Mouse (Mus musculus) MEL (cell line): ENCODE data around the gene Usp15. TPM values are rescaled to one million over a fixed set of nuclear protein-coding genes. Genes with fewer than 3 reads are reported as not detected.

Experiments
- DNase-seq: peaks from one replicate; pipeline ENCODE4 v3.0.0; 2011; ENCODE audit warnings: low read depth, low spot score
- H3K27ac ChIP-seq: 2 replicates; pipeline ENCODE4 v1.5.1; 2012; ENCODE audit warnings: low read depth, mild to moderate bottlenecking, control low read depth, low read length, moderate library complexity; ENCODE audit not compliant: control insufficient read depth
- H3K27me3 ChIP-seq, 2 experiments: fragments of 150-350 bp in 1 of 2; sonication (generic) in 1 of 2; 2 replicates each; pipeline ENCODE4 v1.6.1; 2012; ENCODE audit warnings: low read length in 2 of 2, mild to moderate bottlenecking in 2 of 2, improper control_type of control experiment in 1 of 2, moderate library complexity in 1 of 2; ENCODE audit not compliant: insufficient read depth in 2 of 2, control insufficient read depth in 1 of 2
- H3K36me3 ChIP-seq, 2 experiments: 2 replicates each; pipeline ENCODE4 v1.6.1; 2012 to 2014; ENCODE audit warnings: low read length in 2 of 2, improper control_type of control experiment in 1 of 2, inconsistent platforms in 1 of 2, mild to moderate bottlenecking in 1 of 2; ENCODE audit not compliant: insufficient read depth in 2 of 2, control insufficient read depth in 1 of 2
- H3K4me1 ChIP-seq, 2 experiments: fragments of 150-350 bp in 1 of 2; sonication (generic) in 1 of 2; 2 replicates each; pipeline ENCODE4 v1.6.1; 2012; ENCODE audit warnings: low read length in 2 of 2, improper control_type of control experiment in 1 of 2, mild to moderate bottlenecking in 1 of 2; ENCODE audit not compliant: insufficient read depth in 2 of 2, control insufficient read depth in 1 of 2
- H3K4me3 ChIP-seq, 2 experiments: fragments of 150-350 bp in 1 of 2; sonication (generic) in 1 of 2; 2 replicates each; pipeline ENCODE4 v1.5.1; 2012; ENCODE audit warnings: low read depth in 2 of 2, low read length in 2 of 2, mild to moderate bottlenecking in 2 of 2, moderate library complexity in 2 of 2, control low read depth in 1 of 2, improper control_type of control experiment in 1 of 2; ENCODE audit not compliant: control insufficient read depth in 1 of 2, insufficient read depth in 1 of 2
- H3K79me2 ChIP-seq: 2 replicates; pipeline ENCODE4 v1.6.1; 2012; ENCODE audit warnings: mild to moderate bottlenecking, low read length, moderate library complexity; ENCODE audit not compliant: control insufficient read depth, poor library complexity, insufficient read depth
- H3K9ac ChIP-seq: 2 replicates; pipeline ENCODE4 v1.6.1; 2012; ENCODE audit warnings: low read depth, mild to moderate bottlenecking, control low read depth, low read length, moderate library complexity; ENCODE audit not compliant: control insufficient read depth, poor library complexity, severe bottlenecking
- H3K9me3 ChIP-seq: fragments of 150-350 bp; sonication (generic); replicated peaks from 2 replicates; pipeline ENCODE4 v1.6.1; 2012; ENCODE audit warnings: mild to moderate bottlenecking, low read length, improper control_type of control experiment, moderate library complexity; ENCODE audit not compliant: insufficient read depth
- CHD1 ChIP-seq: IDR thresholded peaks from 2 replicates; pipeline ENCODE4 v1.6.1; 2012; ENCODE audit warnings: low read depth, mild to moderate bottlenecking, inconsistent platforms, low read length, improper control_type of control experiment
- CTCF ChIP-seq, 3 experiments: IDR thresholded peaks in 2 of 3; conservative IDR thresholded peaks in 1 of 3; 2 replicates each; pipeline ENCODE4 v1.5.1; 2011 to 2012; ENCODE audit warnings: low read length in 3 of 3, low read depth in 2 of 3, mild to moderate bottlenecking in 2 of 3, improper control_type of control experiment in 1 of 3, inconsistent platforms in 1 of 3, mixed read lengths in 1 of 3, moderate library complexity in 1 of 3; ENCODE audit not compliant: control insufficient read depth in 1 of 3, insufficient read depth in 1 of 3, poor library complexity in 1 of 3, severe bottlenecking in 1 of 3
- E2F4 ChIP-seq: IDR thresholded peaks from 2 replicates; pipeline ENCODE4 v1.6.1; 2011; ENCODE audit warnings: low read depth, low read length, improper control_type of control experiment, borderline replicate concordance
- ELF1 ChIP-seq: IDR thresholded peaks from 2 replicates; pipeline ENCODE4 v1.6.1; 2014; ENCODE audit warnings: low read depth, mild to moderate bottlenecking, inconsistent platforms, low read length, improper control_type of control experiment, moderate library complexity
- EP300 ChIP-seq, 2 experiments: IDR thresholded peaks; 2 replicates each; pipeline ENCODE4 v1.6.1; 2011; ENCODE audit warnings: improper control_type of control experiment in 2 of 2, low read length in 2 of 2, low read depth in 1 of 2, mild to moderate bottlenecking in 1 of 2
- ETS1 ChIP-seq: IDR thresholded peaks from 2 replicates; pipeline ENCODE4 v1.6.1; 2012; ENCODE audit warnings: low read depth, mild to moderate bottlenecking, inconsistent platforms, low read length, improper control_type of control experiment, moderate library complexity
- GABPA ChIP-seq: IDR thresholded peaks from 2 replicates; pipeline ENCODE4 v1.6.1; 2012; ENCODE audit warnings: low read depth, mild to moderate bottlenecking, inconsistent platforms, low read length, improper control_type of control experiment, moderate library complexity
- GATA1 ChIP-seq: IDR thresholded peaks from 2 replicates; pipeline ENCODE4 v1.6.1; 2011; ENCODE audit warnings: low read depth, low read length, improper control_type of control experiment
- JUND ChIP-seq: IDR thresholded peaks from 2 replicates; pipeline ENCODE4 v1.6.1; 2011; ENCODE audit warnings: low read depth, mild to moderate bottlenecking, improper control_type of control experiment, low read length
- KAT2A ChIP-seq: conservative IDR thresholded peaks from 2 replicates; pipeline ENCODE4 v1.6.1; 2012; ENCODE audit warnings: low read depth, low read length, improper control_type of control experiment, inconsistent platforms
- MAFK ChIP-seq: IDR thresholded peaks from 2 replicates; pipeline ENCODE4 v1.6.1; 2011; ENCODE audit warnings: low read depth, mild to moderate bottlenecking, low read length, improper control_type of control experiment, borderline replicate concordance
- MAX ChIP-seq: IDR thresholded peaks from 2 replicates; pipeline ENCODE4 v1.6.1; 2011; ENCODE audit warnings: low read length, improper control_type of control experiment
- MEF2A ChIP-seq: IDR thresholded peaks from 2 replicates; pipeline ENCODE4 v1.6.1; 2014; ENCODE audit warnings: low read depth, mild to moderate bottlenecking, inconsistent platforms, low read length, improper control_type of control experiment; ENCODE audit not compliant: poor library complexity, insufficient replicate concordance, severe bottlenecking; ENCODE audit errors: extremely low read depth
- MYB ChIP-seq: IDR thresholded peaks from 2 replicates; pipeline ENCODE4 v1.6.1; 2011; ENCODE audit warnings: mild to moderate bottlenecking, low read depth, low read length, improper control_type of control experiment
- MYC ChIP-seq: IDR thresholded peaks from 2 replicates; pipeline ENCODE4 v1.6.1; 2011; ENCODE audit warnings: low read depth, mild to moderate bottlenecking, low read length, improper control_type of control experiment, moderate library complexity
- NRF1 ChIP-seq: IDR thresholded peaks from 2 replicates; pipeline ENCODE4 v1.6.1; 2014; ENCODE audit warnings: low read depth, mild to moderate bottlenecking, inconsistent platforms, low read length, improper control_type of control experiment, moderate library complexity; ENCODE audit not compliant: poor library complexity, insufficient read depth, severe bottlenecking
- POLR2A ChIP-seq, 2 experiments: IDR thresholded peaks; 2 replicates each; pipeline ENCODE4 v1.6.1; 2011 to 2012; ENCODE audit warnings: low read length in 2 of 2, mild to moderate bottlenecking in 2 of 2, control low read depth in 1 of 2, improper control_type of control experiment in 1 of 2, low read depth in 1 of 2, moderate library complexity in 1 of 2; ENCODE audit not compliant: control insufficient read depth in 1 of 2, insufficient read depth in 1 of 2, poor library complexity in 1 of 2
- POLR2AphosphoS5 ChIP-seq: IDR thresholded peaks from 2 replicates; pipeline ENCODE4 v1.6.1; 2012; ENCODE audit warnings: low read depth, borderline replicate concordance, mild to moderate bottlenecking, inconsistent platforms, low read length, moderate library complexity, mixed read lengths
- RAD21 ChIP-seq: IDR thresholded peaks from 2 replicates; pipeline ENCODE4 v1.6.1; 2011; ENCODE audit warnings: mild to moderate bottlenecking, low read depth, low read length, improper control_type of control experiment
- RCOR1 ChIP-seq: IDR thresholded peaks from 2 replicates; pipeline ENCODE4 v1.6.1; 2012; ENCODE audit warnings: low read depth, mild to moderate bottlenecking, inconsistent platforms, low read length, improper control_type of control experiment
- SIN3A ChIP-seq: IDR thresholded peaks from 2 replicates; pipeline ENCODE4 v1.6.1; 2012; ENCODE audit warnings: low read length, improper control_type of control experiment, inconsistent platforms
- SMC3 ChIP-seq: IDR thresholded peaks from 2 replicates; pipeline ENCODE4 v1.6.1; 2011; ENCODE audit warnings: low read depth, low read length, improper control_type of control experiment
- TAL1 ChIP-seq: IDR thresholded peaks from 2 replicates; pipeline ENCODE4 v1.6.1; 2012; ENCODE audit warnings: mild to moderate bottlenecking, inconsistent platforms, low read length, moderate library complexity, mixed read lengths
- TBP ChIP-seq: IDR thresholded peaks from 2 replicates; pipeline ENCODE4 v1.8.0; 2011; ENCODE audit warnings: low read depth, low read length, improper control_type of control experiment
- UBTF ChIP-seq: IDR thresholded peaks from 2 replicates; pipeline ENCODE4 v1.6.1; 2012; ENCODE audit warnings: low read depth, mild to moderate bottlenecking, inconsistent platforms, low read length, improper control_type of control experiment, moderate library complexity, borderline replicate concordance; ENCODE audit not compliant: insufficient read depth
- USF1 ChIP-seq: IDR thresholded peaks from 2 replicates; pipeline ENCODE4 v1.6.1; 2014; ENCODE audit warnings: low read depth, mild to moderate bottlenecking, inconsistent platforms, low read length, improper control_type of control experiment, moderate library complexity
- USF2 ChIP-seq, 2 experiments: IDR thresholded peaks; 2 replicates each; pipeline ENCODE4 v1.6.1; 2011 to 2012; ENCODE audit warnings: improper control_type of control experiment in 2 of 2, low read length in 2 of 2, borderline replicate concordance in 1 of 2, inconsistent platforms in 1 of 2, low read depth in 1 of 2, mild to moderate bottlenecking in 1 of 2; ENCODE audit not compliant: insufficient read depth in 1 of 2
- ZKSCAN1 ChIP-seq: IDR thresholded peaks from 2 replicates; pipeline ENCODE4 v1.6.1; 2012; ENCODE audit warnings: low read depth, mild to moderate bottlenecking, inconsistent platforms, low read length, improper control_type of control experiment, moderate library complexity
- ZMIZ1 ChIP-seq: IDR thresholded peaks from 2 replicates; pipeline ENCODE4 v1.6.1; 2012; ENCODE audit warnings: low read depth, mild to moderate bottlenecking, inconsistent platforms, low read length, improper control_type of control experiment, moderate library complexity
- ZNF384 ChIP-seq: IDR thresholded peaks from 2 replicates; pipeline ENCODE4 v1.6.1; 2012; ENCODE audit warnings: low read depth, mild to moderate bottlenecking, inconsistent platforms, low read length, improper control_type of control experiment
- polyA plus RNA-seq, 2 experiments: library from polyadenylated mRNA; stranded (reverse) in 1 of 2; unstranded in 1 of 2; fragments of >175 nt in 1 of 2; fragments of >200 nt in 1 of 2; gene quantifications; 2 replicates each; pipeline versions ENCODE4 v1.2.1 to v1.2.4; 2012; ENCODE audit warnings: low replicate concordance in 2 of 2, low read depth in 1 of 2; ENCODE audit not compliant: insufficient read length in 2 of 2, insufficient read depth in 1 of 2, missing spikeins in 1 of 2
- total RNA-seq: library from RNA; depleted of rRNA; stranded (reverse); fragments of 300-350 nt; gene quantifications from 2 replicates; pipeline ENCODE4 v1.2.3, GENCODE M21; 2012

The Usp15 gene
- total and polyA plus RNA-seq, 3 experiments = 98.2 to 150 (median 117) TPM

DNA sequence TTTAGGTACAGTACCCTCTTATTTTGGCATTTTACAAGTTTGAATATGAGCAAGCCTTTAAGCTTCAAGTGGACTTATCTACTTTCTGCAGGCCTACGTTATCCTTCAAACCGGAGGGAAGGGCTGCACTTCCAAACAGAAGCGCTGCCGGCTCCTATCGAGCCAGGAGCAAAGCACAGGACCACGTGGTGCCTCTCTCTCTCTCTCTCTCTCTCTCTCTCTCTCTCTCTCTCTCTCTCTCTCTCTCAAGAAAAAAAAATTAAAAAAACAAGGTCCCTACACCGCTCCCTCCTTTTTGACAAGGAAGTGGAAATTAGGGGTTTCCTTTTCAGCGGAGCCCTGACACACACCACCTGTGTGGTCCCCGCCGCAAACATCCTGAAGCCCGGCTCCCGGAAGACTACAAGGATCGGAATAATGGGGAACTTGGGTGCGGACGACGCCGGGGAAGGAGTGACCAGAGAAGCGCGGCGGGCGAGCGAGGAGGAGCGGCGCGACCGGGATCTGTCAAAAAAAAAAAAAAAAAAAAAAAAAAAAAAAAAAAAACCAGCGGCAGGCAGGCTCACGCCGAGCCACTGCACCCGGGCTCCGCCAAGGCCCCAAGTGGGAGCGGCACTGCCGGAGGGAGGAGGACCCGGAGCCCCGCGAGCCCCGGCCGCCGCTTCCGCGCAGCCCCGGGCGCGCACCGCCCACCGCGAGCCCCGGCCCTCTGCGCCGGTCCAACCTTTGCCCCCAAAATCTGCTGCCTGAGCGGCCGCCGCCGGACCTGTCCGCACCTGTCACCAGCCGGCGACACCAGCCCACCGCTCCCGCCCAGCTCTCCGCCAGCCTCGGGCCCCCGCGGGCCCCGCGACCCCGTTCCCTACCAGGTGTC, 597 bp downstream of the Usp15 start (continued):
- TF ChIP-seq UBTF (no peak), ZNF384 (peak; percentile 92), KAT2A (no peak), ZMIZ1 (no peak), CTCF (IDR thresholded peaks at IDR 0.05 in 2 of 3, conservative IDR thresholded peaks at IDR 0.05 in 1 of 3; ENCODE audit: control insufficient read depth in 1 of 3, insufficient read depth in 1 of 3, low read depth in 2 of 3, low read length in 3 of 3, poor library complexity in 1 of 3, severe bottlenecking in 1 of 3) (no peak), ETS1 (peak; percentile 85), POLR2A (IDR thresholded peaks at IDR 0.05; ENCODE audit: control insufficient read depth in 1 of 2, insufficient read depth in 1 of 2, low read depth in 1 of 2, low read length in 2 of 2, poor library complexity in 1 of 2) (peak in 1 of 2 experiments; percentile 55; a peak in 2 of 4 replicates), USF1 (peak; percentile 91), GABPA (no peak), NRF1 (no peak), TBP (peak; percentile 72; the same call in 1 of the 2 replicates), RAD21 (no peak), MAX (peak; percentile 98), JUND (peak; percentile 94), ELF1 (peak; percentile 48; the same call in 1 of the 2 replicates), SMC3 (no peak), CHD1 (peak; percentile 86; the same call in 1 of the 2 replicates), MYC (peak; percentile 97)

DNA sequence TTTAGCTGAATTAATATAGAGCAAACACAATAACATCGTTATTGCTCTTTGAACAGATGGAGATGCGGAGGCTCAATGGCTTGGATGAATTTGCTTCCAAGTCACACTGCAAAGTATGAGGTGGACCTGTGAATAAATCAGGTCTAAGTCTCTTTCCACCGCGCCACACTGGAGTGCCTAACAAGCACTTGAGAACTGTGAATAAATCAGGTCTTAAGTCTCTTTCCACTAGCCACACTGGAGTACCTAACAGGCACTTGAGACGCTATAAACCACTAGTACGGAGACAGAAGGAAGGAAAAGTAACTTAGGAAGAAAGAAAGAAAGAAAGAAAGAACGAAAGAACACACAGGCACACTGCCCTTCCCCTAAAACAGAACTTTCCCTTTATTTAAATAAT, 1.3 kb downstream of the Usp15 start:
- Histone ChIP-seq H3K4me1 (peaks cover 22 to 34% of the 10 kb centered on the region in 2 experiments), H3K27me3 (no peaks in the 10 kb centered on the region), H3K4me3 (peak overlapping the region; percentile 98), H3K27ac (peak overlapping the region; percentile 97), H3K9me3 (no peaks in the 10 kb centered on the region), H3K9ac (peak overlapping the region; percentile 99), H3K36me3 (peaks cover 17 to 43% of the 10 kb centered on the region in 2 experiments), H3K79me2 (peaks cover 47% of the 10 kb centered on the region)
- TF ChIP-seq RCOR1 (no peak), GATA1 (no peak), KAT2A (no peak), ZKSCAN1 (no peak), CTCF (IDR thresholded peaks at IDR 0.05 in 2 of 3, conservative IDR thresholded peaks at IDR 0.05 in 1 of 3; ENCODE audit: control insufficient read depth in 1 of 3, insufficient read depth in 1 of 3, low read depth in 2 of 3, low read length in 3 of 3, poor library complexity in 1 of 3, severe bottlenecking in 1 of 3) (no peak), EP300 (IDR thresholded peaks at IDR 0.05; ENCODE audit: low read depth in 1 of 2, low read length in 2 of 2) (no peak), TAL1 (no peak), TBP (no peak), POLR2AphosphoS5 (no peak), GABPA (no peak), MEF2A (no peak), SIN3A (no peak), MAFK (no peak), E2F4 (no peak), SMC3 (no peak), USF2 (IDR thresholded peaks at IDR 0.05; ENCODE audit: borderline replicate concordance in 1 of 2, insufficient read depth in 1 of 2, low read depth in 1 of 2, low read length in 2 of 2) (no peak), ETS1 (no peak), MYB (no peak), UBTF (no peak), USF1 (no peak)
- no peak for DNase-seq
